Mouse (Mus musculus): ENCODE data around the gene Smc1a. TPM values are rescaled to one million over a fixed set of nuclear protein-coding genes. Genes with fewer than 3 reads are reported as not detected.

Smc1a gene
- 6.7 and 7.0 TPM in 2 replicates for polyA plus RNA-seq (2012)

GRCm38 (mm10) chrX:152016151-152017145 lies at the start of gene Smc1a, which contains the start of gene Ribc1:
Gene Smc1a (plus strand): TSS chrX:152016428.
Gene Ribc1 (minus strand): TSS chrX:152016295.
- TF ChIP-seq GATA1 (IDR thresholded peaks at IDR 0.05; ENCODE audit: low read length), result no peak

DNA sequence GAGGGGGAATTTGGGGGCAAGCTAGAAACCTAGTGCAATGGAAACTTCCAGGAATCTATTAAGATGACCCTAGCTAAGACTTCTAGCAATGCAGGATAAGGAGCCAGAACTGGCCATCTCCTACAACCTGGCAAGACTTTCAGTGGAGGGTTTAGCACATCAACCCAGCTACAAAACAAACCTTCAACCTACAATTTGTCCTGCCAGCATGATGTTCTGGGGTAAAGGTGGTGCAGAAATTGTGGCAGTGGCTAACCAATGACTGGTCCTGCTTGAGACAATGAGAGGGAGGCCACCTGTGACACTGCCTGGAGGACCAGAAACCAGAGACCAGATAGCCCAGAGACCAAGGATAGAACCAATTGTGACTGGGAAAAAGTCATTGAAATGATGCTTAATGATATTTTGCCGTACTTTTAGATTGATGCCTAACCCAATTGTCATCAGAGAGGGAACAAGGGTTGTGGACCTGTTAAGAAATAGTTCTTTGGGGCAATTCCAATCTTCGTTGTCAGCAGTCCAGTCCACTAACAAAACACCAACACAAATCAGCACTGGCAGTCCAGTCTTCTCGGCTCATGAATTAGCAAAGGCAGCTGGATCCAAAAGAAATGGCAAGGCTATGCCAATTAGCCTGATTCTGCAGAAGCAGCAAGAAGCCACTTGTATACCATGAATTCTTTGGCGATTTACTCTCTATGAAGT lies 17.1 kb upstream of the Smc1a start:
- no peak for TF ChIP-seq GATA1 (IDR thresholded peaks at IDR 0.05; ENCODE audit: low read length)

DNA sequence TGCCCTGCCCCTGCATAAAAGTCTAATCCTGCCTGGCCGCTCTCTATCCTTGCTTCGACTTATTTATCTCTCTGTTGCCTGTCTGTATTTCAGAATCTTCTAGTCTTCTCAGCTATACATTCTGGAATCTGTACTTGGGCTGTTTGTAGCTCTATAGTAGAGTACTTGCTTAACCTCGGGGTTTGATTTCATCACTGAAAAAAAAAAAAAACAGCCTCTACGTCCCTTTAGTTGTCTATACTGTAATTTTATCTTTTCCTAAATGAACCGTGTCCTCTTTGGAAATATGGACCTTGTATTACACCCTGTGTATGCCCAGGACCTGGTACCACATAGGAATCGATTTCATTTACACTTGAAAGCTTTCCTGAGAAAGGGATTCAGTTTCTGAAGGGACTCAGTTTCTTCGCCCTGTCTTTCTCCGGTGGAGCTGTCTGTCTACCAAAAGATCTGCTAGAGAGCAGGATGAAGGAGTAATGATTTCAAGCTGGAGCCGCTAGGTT lies 15.0 kb upstream of the Smc1a start:
- TF ChIP-seq GATA1 (IDR thresholded peaks at IDR 0.05; ENCODE audit: low read length), result no peak

GRCm38 (mm10) chrX:152001737-152002710 lies 14.2 kb upstream of the Smc1a start, which contains the start of gene Hsd17b10:
Gene Hsd17b10 (plus strand): TSS chrX:152001845.
- no peak for TF ChIP-seq GATA1 (IDR thresholded peaks at IDR 0.05; ENCODE audit: low read length)

- TF ChIP-seq GATA1 (IDR thresholded peaks at IDR 0.05; ENCODE audit: low read length), result no peak
Measured at GRCm38 (mm10) chrX:152002865-152003264, 13.4 kb upstream of the Smc1a start.

DNA sequence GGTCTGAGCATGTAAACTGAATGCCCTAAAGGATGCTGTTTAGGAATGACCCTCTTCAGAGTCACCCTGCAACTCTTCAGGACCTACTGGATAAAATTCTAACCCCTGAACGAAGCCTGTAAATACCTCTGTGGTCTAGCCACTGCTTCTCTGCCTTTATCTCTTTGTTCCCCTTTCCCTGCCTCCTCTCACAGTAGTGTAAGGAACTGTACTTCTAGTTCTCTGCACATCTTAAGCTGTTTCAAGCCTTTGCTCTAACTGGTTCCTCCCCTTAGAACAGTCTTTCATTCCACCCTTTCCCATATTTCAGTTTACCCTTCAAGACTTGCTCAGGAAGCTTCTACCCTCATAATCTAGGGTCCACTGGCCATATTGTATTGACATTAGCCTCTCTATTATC lies 8.4 kb upstream of the Smc1a start:
- no peak for TF ChIP-seq GATA1 (IDR thresholded peaks at IDR 0.05; ENCODE audit: low read length)

- no peak for TF ChIP-seq GATA1 (IDR thresholded peaks at IDR 0.05; ENCODE audit: low read length)
Measured at GRCm38 (mm10) chrX:152015752-152016150, 477 bp upstream of the Smc1a start.

- TF ChIP-seq GATA1 (IDR thresholded peaks at IDR 0.05; ENCODE audit: low read length), result no peak
Measured at GRCm38 (mm10) chrX:152017186-152017585, 958 bp downstream of the Smc1a start.

DNA sequence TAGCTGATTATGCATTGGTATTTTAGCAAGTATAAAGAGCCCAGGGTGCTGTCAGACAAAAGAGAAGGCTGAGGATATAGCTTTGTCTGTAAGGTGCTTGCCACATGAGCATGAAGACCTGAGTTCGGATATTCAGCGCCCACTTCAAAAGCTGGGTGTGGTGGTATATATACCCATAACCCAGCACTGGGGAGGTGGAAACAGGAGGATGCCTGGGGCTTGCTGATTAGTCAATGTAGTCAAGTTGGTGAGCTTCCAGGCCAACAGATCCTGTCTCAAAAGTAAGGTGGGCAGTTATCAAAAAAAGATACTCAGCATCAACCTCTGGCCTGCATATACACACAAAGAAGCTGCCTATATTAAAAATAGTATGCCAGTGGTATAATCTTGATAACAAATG lies 3.1 kb downstream of the Smc1a start:
- TF ChIP-seq GATA1 (IDR thresholded peaks at IDR 0.05; ENCODE audit: low read length), result no peak

DNA sequence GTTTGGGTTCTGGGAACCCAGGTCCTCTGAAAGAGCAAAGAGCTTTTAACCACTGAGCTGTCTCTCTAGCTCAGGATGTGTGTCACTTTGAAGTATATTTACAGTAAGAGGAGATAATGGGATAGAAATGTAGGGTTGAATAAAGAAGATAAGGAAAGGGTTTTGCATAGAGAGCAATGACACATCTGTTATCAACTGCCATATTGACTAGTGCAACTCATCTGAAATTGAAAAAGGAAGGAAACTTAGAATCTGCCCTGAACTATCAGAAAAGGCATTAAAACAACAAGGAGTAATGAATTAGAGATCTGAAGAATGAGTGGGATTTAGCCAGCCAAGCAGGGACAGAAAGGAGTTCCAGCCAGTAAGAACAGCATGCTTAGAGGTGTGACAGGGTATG lies 23.6 kb downstream of the Smc1a start:
- TF ChIP-seq GATA1 (IDR thresholded peaks at IDR 0.05; ENCODE audit: low read length), result peak; percentile 33

DNA sequence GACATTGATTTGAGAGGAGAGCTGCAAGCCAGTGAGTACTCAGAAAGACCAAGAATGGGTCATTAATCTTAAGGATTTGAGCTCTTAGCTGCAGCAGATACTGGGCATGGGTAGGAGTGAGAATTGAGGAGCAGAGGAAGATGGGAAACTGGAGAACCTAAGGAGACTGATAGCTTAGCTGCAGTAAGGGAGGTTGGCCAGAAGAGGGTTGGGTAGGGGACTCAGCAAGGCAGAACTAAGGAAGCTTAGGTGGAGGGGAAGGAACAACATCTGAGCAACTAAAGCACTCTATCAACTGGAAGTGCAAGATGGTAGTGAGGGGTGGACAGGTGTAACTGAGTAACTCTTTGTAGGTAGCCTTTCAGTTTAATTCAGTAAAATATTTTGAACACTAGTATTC lies 31.0 kb downstream of the Smc1a start:
- no peak for TF ChIP-seq GATA1 (IDR thresholded peaks at IDR 0.05; ENCODE audit: low read length)

- no peak for TF ChIP-seq GATA1 (IDR thresholded peaks at IDR 0.05; ENCODE audit: low read length)
Measured at GRCm38 (mm10) chrX:152052546-152052945, 36.3 kb downstream of the Smc1a start.

GRCm38 (mm10) chrX:152054094-152054493 lies 37.9 kb downstream of the Smc1a start:
- no peak for TF ChIP-seq GATA1 (IDR thresholded peaks at IDR 0.05; ENCODE audit: low read length)

DNA sequence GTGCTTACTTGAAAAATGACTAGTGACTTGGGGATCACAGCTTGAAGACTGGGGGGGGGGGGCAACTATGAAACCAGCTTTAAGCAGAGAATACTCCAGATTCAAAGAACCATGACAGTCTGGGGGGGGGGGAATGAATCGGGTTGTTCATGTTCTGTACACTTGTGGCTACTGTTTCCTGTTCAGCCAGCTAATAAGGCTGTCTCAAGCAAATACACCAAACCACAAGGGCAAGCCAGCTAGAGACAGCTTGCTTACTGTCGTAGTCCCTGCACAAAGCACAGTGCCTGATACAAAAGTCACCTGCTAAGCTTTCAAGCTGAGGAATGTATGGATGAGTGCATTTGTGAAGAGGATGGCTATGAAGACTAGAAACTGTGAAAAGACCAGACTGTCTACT lies 49.4 kb downstream of the Smc1a start:
- TF ChIP-seq GATA1 (IDR thresholded peaks at IDR 0.05; ENCODE audit: low read length), result no peak

DNA sequence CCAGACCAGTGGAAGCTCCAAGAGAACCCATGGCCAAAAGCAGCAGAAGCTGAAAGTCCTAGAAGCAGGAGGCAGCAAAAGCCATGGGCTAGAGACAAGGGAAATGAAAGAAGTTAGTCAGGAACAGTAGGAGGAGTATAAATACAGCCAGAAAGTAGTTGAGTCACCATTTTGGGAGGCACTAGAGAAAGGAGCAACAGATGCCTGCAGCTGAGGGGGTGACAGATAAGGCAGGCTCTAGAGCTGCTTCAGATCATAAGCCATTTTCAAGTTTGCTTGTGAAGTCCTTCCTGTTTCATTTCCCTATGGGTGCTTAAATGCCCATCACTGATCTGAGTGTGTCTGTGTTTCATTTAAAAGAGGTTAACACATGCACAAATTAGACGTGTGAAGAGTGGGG lies 51.6 kb downstream of the Smc1a start:
- no peak for TF ChIP-seq GATA1 (IDR thresholded peaks at IDR 0.05; ENCODE audit: low read length)
